Mouse (Mus musculus): Measurements from ENCODE around the gene Btk. TPM values are rescaled to one million over a fixed set of nuclear protein-coding genes. Genes with fewer than 3 reads are reported as not detected.

Btk gene
- polyA plus RNA-seq, 1 experiment from 2014 or later: 0.99 TPM

- WGBS: 17% methylated on average over 14 of the region's 15 CpGs
- DNase-seq (ENCODE audit: low spot score) (peak; percentile 77), ATAC-seq (replicated peaks; ENCODE audit: low FRiP score) (peak; percentile 90)
- H3K27ac ChIP-seq (ENCODE audit: low read depth, low read length): peak overlapping the region; percentile 76
- peak overlapping the region; percentile 50 for H3K9ac ChIP-seq (ENCODE audit: low read length)
- no peaks in the 10 kb centered on the region for H3K27me3 ChIP-seq (ENCODE audit: control insufficient read depth, insufficient read depth, low read length)
- H3K36me3 ChIP-seq (ENCODE audit: control insufficient read depth, insufficient read depth, low read length): no peaks in the 10 kb centered on the region
- H3K9me3 ChIP-seq (ENCODE audit: control insufficient read depth, low read length): no peaks in the 10 kb centered on the region
- peak overlapping the region; percentile 20 for H3K4me3 ChIP-seq (ENCODE audit: low read depth, low read length)
- H3K4me1 ChIP-seq (replicated peaks; ENCODE audit: control insufficient read depth, insufficient read depth, low read length): no peaks in the 10 kb centered on the region
- H3K4me2 ChIP-seq (ENCODE audit: low read depth, low read length, severe bottlenecking): peak overlapping the region; percentile 30
These were observed 29.1 kb upstream of the Btk start for GRCm38 (mm10) chrX:134612285-134612959.

- Histone ChIP-seq H3K9ac (ENCODE audit: low read length) (no peak overlapping the region), H3K27ac (ENCODE audit: low read depth, low read length) (no peak overlapping the region), H3K4me3 (ENCODE audit: low read depth, low read length) (no peak overlapping the region), H3K27me3 (ENCODE audit: control insufficient read depth, insufficient read depth, low read length) (no peaks in the 10 kb centered on the region), H3K36me3 (ENCODE audit: control insufficient read depth, insufficient read depth, low read length) (no peaks in the 10 kb centered on the region), H3K9me3 (ENCODE audit: control insufficient read depth, low read length) (no peaks in the 10 kb centered on the region), H3K4me1 (replicated peaks; ENCODE audit: control insufficient read depth, insufficient read depth, low read length) (no peaks in the 10 kb centered on the region), H3K4me2 (ENCODE audit: low read depth, low read length, severe bottlenecking) (no peak overlapping the region)
- no peak for ATAC-seq (replicated peaks; ENCODE audit: low FRiP score)
- DNase-seq (ENCODE audit: low spot score): no peak
- WGBS: 86% methylated on average over 4 of the region's 4 CpGs
These were observed 27.6 kb upstream of the Btk start for GRCm38 (mm10) chrX:134610984-134611383.

- ATAC-seq (replicated peaks; ENCODE audit: low FRiP score): no peak
- WGBS: 43% methylated on average over 4 of the region's 4 CpGs
These were observed 26.1 kb upstream of the Btk start for GRCm38 (mm10) chrX:134609472-134609871.

GRCm38 (mm10) chrX:134601380-134602120 lies 18.2 kb upstream of the Btk start:
- Histone ChIP-seq H3K27ac (ENCODE audit: low read depth, low read length) (peak overlapping the region; percentile 77), H3K36me3 (ENCODE audit: control insufficient read depth, insufficient read depth, low read length) (no peaks in the 10 kb centered on the region), H3K4me2 (ENCODE audit: low read depth, low read length, severe bottlenecking) (peak overlapping the region; percentile 46), H3K27me3 (ENCODE audit: control insufficient read depth, insufficient read depth, low read length) (no peaks in the 10 kb centered on the region), H3K9me3 (ENCODE audit: control insufficient read depth, low read length) (no peaks in the 10 kb centered on the region), H3K4me3 (ENCODE audit: low read depth, low read length) (peak overlapping the region; percentile 50), H3K4me1 (replicated peaks; ENCODE audit: control insufficient read depth, insufficient read depth, low read length) (no peaks in the 10 kb centered on the region; the same call in 1 of the 2 replicates), H3K9ac (ENCODE audit: low read length) (peak overlapping the region; percentile 67)
- WGBS: 18% methylated on average over 38 of the region's 43 CpGs
- DNase-seq (ENCODE audit: low spot score) (peak; percentile 75), ATAC-seq (replicated peaks; ENCODE audit: low FRiP score) (peak; percentile 83)

More at GRCm38 (mm10) chrX:134609472-134609871, 26.1 kb upstream of the Btk start:
- Histone ChIP-seq H3K27me3 (ENCODE audit: control insufficient read depth, insufficient read depth, low read length) (no peaks in the 10 kb centered on the region), H3K9me3 (ENCODE audit: control insufficient read depth, low read length) (no peaks in the 10 kb centered on the region), H3K4me3 (ENCODE audit: low read depth, low read length) (no peak overlapping the region), H3K4me2 (ENCODE audit: low read depth, low read length, severe bottlenecking) (no peak overlapping the region), H3K27ac (ENCODE audit: low read depth, low read length) (no peak overlapping the region), H3K9ac (ENCODE audit: low read length) (no peak overlapping the region), H3K36me3 (ENCODE audit: control insufficient read depth, insufficient read depth, low read length) (no peaks in the 10 kb centered on the region), H3K4me1 (replicated peaks; ENCODE audit: control insufficient read depth, insufficient read depth, low read length) (no peaks in the 10 kb centered on the region)
- no peak for DNase-seq (ENCODE audit: low spot score)

- no peaks in the 10 kb centered on the region; the same call in 1 of the 2 replicates for H3K4me1 ChIP-seq (replicated peaks; ENCODE audit: control insufficient read depth, insufficient read depth, low read length)
- no peaks in the 10 kb centered on the region for H3K36me3 ChIP-seq (ENCODE audit: control insufficient read depth, insufficient read depth, low read length)
- no peaks in the 10 kb centered on the region for H3K9me3 ChIP-seq (ENCODE audit: control insufficient read depth, low read length)
- no peaks in the 10 kb centered on the region for H3K27me3 ChIP-seq (ENCODE audit: control insufficient read depth, insufficient read depth, low read length)
- ATAC-seq (replicated peaks; ENCODE audit: low FRiP score) (peak; percentile 97), DNase-seq (ENCODE audit: low spot score) (peak; percentile 88)
- 20% methylated on average over 31 of the region's 33 CpGs for WGBS
- peak within 1 kb of the TSS; percentile 77 for H3K27ac ChIP-seq (ENCODE audit: low read depth, low read length)
- peak within 1 kb of the TSS; percentile 50 for H3K4me3 ChIP-seq (ENCODE audit: low read depth, low read length)
- peak within 1 kb of the TSS; percentile 67 for H3K9ac ChIP-seq (ENCODE audit: low read length)
- peak within 1 kb of the TSS; percentile 59 for H3K4me2 ChIP-seq (ENCODE audit: low read depth, low read length, severe bottlenecking)
These were observed 17.4 kb upstream of the Btk start, which contains the start of the genes Gla and Hnrnph2 for GRCm38 (mm10) chrX:134600659-134601379. Gene Gla, minus strand, starts transcription at chrX:134601125. Gene Hnrnph2, plus strand, starts transcription at chrX:134601179.

- Histone ChIP-seq H3K27ac (ENCODE audit: low read depth, low read length) (0 out of 2 replicates have a peak overlapping the region, but pooled peaks have one; percentile 21), H3K4me1 (replicated peaks; ENCODE audit: control insufficient read depth, insufficient read depth, low read length) (no peaks in the 10 kb centered on the region; the same call in 1 of the 2 replicates)
- 29% methylated on average over 10 of the region's 10 CpGs for WGBS
These were observed 16.7 kb upstream of the Btk start for GRCm38 (mm10) chrX:134599922-134600565.

GRCm38 (mm10) chrX:134589836-134590235 lies 6.5 kb upstream of the Btk start:
- no peak overlapping the region for H3K4me2 ChIP-seq (ENCODE audit: low read depth, low read length, severe bottlenecking)
- no peak overlapping the region for H3K9ac ChIP-seq (ENCODE audit: low read length)
- no peaks in the 10 kb centered on the region for H3K9me3 ChIP-seq (ENCODE audit: control insufficient read depth, low read length)
- WGBS: 62% methylated on average over 5 of the region's 5 CpGs
- ATAC-seq (replicated peaks; ENCODE audit: low FRiP score) (no peak), DNase-seq (ENCODE audit: low spot score) (no peak)
- H3K27ac ChIP-seq (ENCODE audit: low read depth, low read length): no peak overlapping the region
- no peaks in the 10 kb centered on the region for H3K36me3 ChIP-seq (ENCODE audit: control insufficient read depth, insufficient read depth, low read length)
- no peak overlapping the region for H3K4me3 ChIP-seq (ENCODE audit: low read depth, low read length)
- no peaks in the 10 kb centered on the region for H3K27me3 ChIP-seq (ENCODE audit: control insufficient read depth, insufficient read depth, low read length)
- no peaks in the 10 kb centered on the region for H3K4me1 ChIP-seq (replicated peaks; ENCODE audit: control insufficient read depth, insufficient read depth, low read length)

More at GRCm38 (mm10) chrX:134599922-134600565, 16.7 kb upstream of the Btk start:
- Histone ChIP-seq H3K9me3 (ENCODE audit: control insufficient read depth, low read length) (no peaks in the 10 kb centered on the region), H3K36me3 (ENCODE audit: control insufficient read depth, insufficient read depth, low read length) (no peaks in the 10 kb centered on the region), H3K4me2 (ENCODE audit: low read depth, low read length, severe bottlenecking) (peak overlapping the region; percentile 59; the same call in 1 of the 2 replicates), H3K27me3 (ENCODE audit: control insufficient read depth, insufficient read depth, low read length) (no peaks in the 10 kb centered on the region), H3K9ac (ENCODE audit: low read length) (peak overlapping the region; percentile 57), H3K4me3 (ENCODE audit: low read depth, low read length) (peak overlapping the region; percentile 50)
- ATAC-seq (replicated peaks; ENCODE audit: low FRiP score) (no peak), DNase-seq (ENCODE audit: low spot score) (no peak)

GRCm38 (mm10) chrX:134588997-134589396 lies 5.6 kb upstream of the Btk start:
- Histone ChIP-seq H3K27ac (ENCODE audit: low read depth, low read length) (no peak overlapping the region), H3K9ac (ENCODE audit: low read length) (no peak overlapping the region), H3K9me3 (ENCODE audit: control insufficient read depth, low read length) (no peaks in the 10 kb centered on the region), H3K4me1 (replicated peaks; ENCODE audit: control insufficient read depth, insufficient read depth, low read length) (no peaks in the 10 kb centered on the region), H3K4me2 (ENCODE audit: low read depth, low read length, severe bottlenecking) (no peak overlapping the region), H3K36me3 (ENCODE audit: control insufficient read depth, insufficient read depth, low read length) (no peaks in the 10 kb centered on the region), H3K27me3 (ENCODE audit: control insufficient read depth, insufficient read depth, low read length) (no peaks in the 10 kb centered on the region), H3K4me3 (ENCODE audit: low read depth, low read length) (no peak overlapping the region)
- DNase-seq (ENCODE audit: low spot score) (no peak), ATAC-seq (replicated peaks; ENCODE audit: low FRiP score) (no peak)
- 83% methylated on average over 3 of the region's 3 CpGs for WGBS

Measured in forebrain, embryonic 11.5 days (tissue).